Mouse (Mus musculus) kidney, embryonic 16.5 days (tissue): ENCODE measurements around the gene Gm21083. TPM values are rescaled to one million over a fixed set of nuclear protein-coding genes. Genes with fewer than 3 reads are reported as not detected.
"Not testable (repeated sequence)": the region's sequence is repeated elsewhere in the genome, so short reads cannot be mapped to it uniquely, and the experiment has no call there.

Source experiments
- ATAC-seq: fragments of 200-750 bp; cut with Nextera tagmentation; 2 replicates; pipeline ENCODE4 v1.8.0; 2017; ENCODE audit warnings: moderate TSS enrichment; ENCODE audit not compliant: low FRiP score, low TSS enrichment
- H3K27ac ChIP-seq: fragments of 300-500 bp; sonication (generic); 2 replicates; pipeline ENCODE4 v1.5.1; 2014; ENCODE audit warnings: low read length
- H3K27me3 ChIP-seq: fragments of 300-500 bp; sonication (generic); 2 replicates; pipeline ENCODE4 v1.6.1; 2014; ENCODE audit warnings: low read length, control low read depth, mixed read lengths; ENCODE audit not compliant: insufficient read depth
- H3K36me3 ChIP-seq: fragments of 300-500 bp; sonication (generic); 2 replicates; pipeline ENCODE4 v1.6.1; 2014; ENCODE audit warnings: low read length, control low read depth, mixed read lengths; ENCODE audit not compliant: insufficient read depth
- H3K4me1 ChIP-seq: fragments of 300-500 bp; sonication (generic); 2 replicates; pipeline ENCODE4 v1.6.1; 2014; ENCODE audit warnings: low read length, control low read depth, mixed read lengths; ENCODE audit not compliant: insufficient read depth
- H3K4me2 ChIP-seq: fragments of 300-500 bp; sonication (generic); replicated peaks from 2 replicates; pipeline ENCODE4 v1.6.1; 2014; ENCODE audit warnings: low read depth, low read length
- H3K4me3 ChIP-seq: fragments of 300-500 bp; sonication (generic); 2 replicates; pipeline ENCODE4 v1.5.1; 2014; ENCODE audit warnings: mild to moderate bottlenecking, low read length
- H3K9ac ChIP-seq: fragments of 300-500 bp; sonication (generic); replicated peaks from 2 replicates; pipeline ENCODE4 v1.6.1; 2014; ENCODE audit warnings: low read length
- H3K9me3 ChIP-seq: fragments of 300-500 bp; sonication (generic); 2 replicates; pipeline ENCODE4 v1.6.1; 2016; ENCODE audit warnings: low read length, control low read depth
- WGBS: fragments of 180-500 bp; shearing (Covaris S2); extraction: QIAGEN DNeasy Blood & Tissue Kit; methylation state at CpG from one replicate; pipeline ENCODE4 v1.1.7; 2014; 5-methylcytosine and 5-hydroxymethylcytosine counted together
- polyA plus RNA-seq: library from polyadenylated mRNA; unstranded; fragments of >200 nt; fragmentation: Nextera tagmentation; extraction: Ambion mirVana; gene quantifications from 2 replicates; pipeline ENCODE4 v1.2.1, GENCODE M21; 2015

Gene Gm21083
- polyA plus RNA-seq, 1 experiment from 2014 or later, result not detected

DNA sequence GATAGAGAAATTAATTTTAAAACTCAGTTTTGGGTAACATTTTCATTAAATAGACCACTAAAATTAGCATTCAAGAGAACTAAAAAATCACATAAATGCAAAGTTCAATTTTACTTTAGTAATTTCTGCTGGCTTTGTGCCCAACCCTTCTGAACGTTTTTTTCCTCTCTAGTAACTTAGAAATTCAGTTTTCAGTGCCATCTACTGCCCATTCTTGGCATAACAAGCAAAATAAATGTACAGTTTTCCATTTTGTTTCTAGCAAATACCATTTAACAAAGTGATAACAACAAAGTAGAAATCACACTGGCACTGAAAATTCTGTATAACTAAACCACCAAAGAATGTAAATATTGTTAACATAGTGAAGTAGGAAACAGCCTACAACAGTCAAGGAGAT is 33.6 kb downstream of the Gm21083 start:
- H3K9me3 ChIP-seq, H3K4me3 ChIP-seq, H3K4me1 ChIP-seq, H3K36me3 ChIP-seq, H3K4me2 ChIP-seq, H3K27ac ChIP-seq, ATAC-seq, H3K9ac ChIP-seq, H3K27me3 ChIP-seq: not testable (repeated sequence)
- WGBS, result 6% methylated on average over 1 of the region's 1 CpGs

GRCm38 (mm10) chr5:15616195-15616594 is 39.1 kb downstream of the Gm21083 start:
- H3K36me3 ChIP-seq, ATAC-seq, H3K9me3 ChIP-seq, H3K27me3 ChIP-seq, H3K4me2 ChIP-seq, H3K27ac ChIP-seq, H3K9ac ChIP-seq, H3K4me1 ChIP-seq, H3K4me3 ChIP-seq: not testable (repeated sequence)
- WGBS, result 71% methylated on average over 3 of the region's 3 CpGs

DNA sequence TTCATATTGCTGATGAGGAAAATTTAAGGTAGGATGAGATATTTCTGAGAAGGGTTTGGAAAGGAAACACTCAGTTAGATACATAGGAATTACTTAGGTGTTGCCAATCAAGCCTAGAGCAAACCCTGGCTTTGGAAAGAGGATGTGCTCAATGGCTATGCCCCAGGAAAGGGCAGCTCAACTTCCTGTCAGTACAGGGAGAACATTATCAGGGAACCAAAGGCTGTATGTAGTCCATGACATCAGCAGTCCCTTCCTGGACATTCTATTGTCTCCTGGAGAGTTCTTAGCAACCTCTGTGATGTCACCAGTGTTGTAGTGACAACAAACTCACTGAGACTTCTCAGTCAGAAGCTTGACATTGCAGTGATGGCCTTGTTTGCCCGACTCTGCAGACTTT is 41.6 kb downstream of the Gm21083 start, which contains the start of gene Speer4d:
Gene Speer4d, plus strand, starts transcription at position 301 of the 400 bp plus-strand sequence.
- not testable (repeated sequence) for H3K27ac ChIP-seq, H3K4me1 ChIP-seq, H3K36me3 ChIP-seq, H3K4me2 ChIP-seq, H3K9ac ChIP-seq, ATAC-seq, H3K4me3 ChIP-seq, H3K9me3 ChIP-seq, H3K27me3 ChIP-seq
- WGBS, result 61% methylated on average over 1 of the region's 1 CpGs

DNA sequence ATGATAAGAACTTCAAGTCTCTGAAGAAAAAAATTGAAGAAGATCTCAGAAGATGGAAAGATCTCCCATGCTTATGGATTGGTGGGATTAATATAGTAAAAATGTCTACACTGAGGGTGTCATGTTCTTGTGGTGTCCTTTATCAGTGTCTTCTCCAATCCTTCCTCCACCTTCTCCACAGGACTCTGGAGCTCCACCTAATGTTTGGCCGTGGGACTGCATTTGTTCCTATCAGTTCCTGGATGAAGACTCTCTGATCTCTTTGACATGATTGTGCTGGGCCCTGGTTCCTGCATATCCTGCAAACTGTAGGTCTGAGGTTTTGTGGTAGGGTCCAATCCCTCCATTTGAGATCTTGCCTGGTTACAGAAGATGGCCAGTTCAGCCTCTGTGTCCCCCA is 51.0 kb downstream of the Gm21083 start:
- not testable (repeated sequence) for H3K27ac ChIP-seq, ATAC-seq, H3K4me2 ChIP-seq, H3K36me3 ChIP-seq, H3K27me3 ChIP-seq, H3K9ac ChIP-seq, H3K4me3 ChIP-seq, H3K9me3 ChIP-seq, H3K4me1 ChIP-seq
- 26% methylated on average over 1 of the region's 1 CpGs for WGBS

DNA sequence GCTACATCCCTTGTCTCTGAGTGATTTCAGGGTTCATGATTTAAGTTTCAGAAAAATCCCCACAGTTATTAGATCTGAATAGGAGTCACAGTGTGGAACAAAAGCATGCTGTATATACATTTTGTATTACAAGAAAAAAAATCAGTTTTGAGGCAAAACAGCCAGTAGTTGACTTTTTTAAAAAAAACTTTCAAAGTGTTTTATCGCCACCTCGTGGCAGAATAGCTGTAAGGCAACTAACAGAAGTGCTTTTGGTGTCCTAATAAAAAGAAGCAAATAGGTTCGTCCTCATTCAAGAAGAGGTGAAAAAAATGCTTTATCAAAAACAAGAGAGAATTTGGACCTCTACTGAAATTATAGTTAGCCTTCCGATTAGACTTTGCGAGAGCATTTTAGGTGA is 52.9 kb downstream of the Gm21083 start:
- not testable (repeated sequence) for H3K27me3 ChIP-seq, H3K36me3 ChIP-seq, H3K4me3 ChIP-seq, H3K27ac ChIP-seq, H3K9ac ChIP-seq, H3K4me1 ChIP-seq, H3K4me2 ChIP-seq, H3K9me3 ChIP-seq, ATAC-seq
- WGBS, result 32% methylated on average over 5 of the region's 5 CpGs

Other genes starting within 250 kb of the Gm21083 start
- not detected in 2 replicates for gene Gm21149, start 100.8 kb upstream of the Gm21083 start, polyA plus RNA-seq
- not detected in 2 replicates for gene Gm21190, start 48.1 kb upstream of the Gm21083 start, polyA plus RNA-seq
- not detected in 2 replicates for gene Speer4d, start 41.7 kb downstream of the Gm21083 start, polyA plus RNA-seq
- gene 4930572O03Rik, start 79.7 kb downstream of the Gm21083 start, polyA plus RNA-seq, result not detected in 2 replicates
- not detected in 2 replicates for gene Speer4c, start 136.9 kb downstream of the Gm21083 start, polyA plus RNA-seq